Mouse (Mus musculus): ENCODE results near the gene Oas3.

Gene Oas3

GRCm38 (mm10) chr5:120704421-120704820, 73.0 kb downstream of the Oas3 start:
- no peak for DNase-seq (ENCODE audit: extremely low spot score, low spot score)

GRCm38 (mm10) chr5:120703660-120704059, 73.8 kb downstream of the Oas3 start:
- no peak for DNase-seq (ENCODE audit: extremely low spot score, low spot score)
